Comparison of ENCODE assay signal across 18 mouse cellular contexts in genomic region chr6:7912015-7912414, GRCm38 (mm10).
"Had no signal": no experiment of that assay in that cellular context is flagged by ENCODE, and none has a peak within 500 bp of the region (broad histone marks: within the 10 kb centered on the region; RNA-seq: fewer than 3 reads in every experiment).

No protein-coding gene starts in this region.

- H3K4me1 ChIP-seq: midbrain, embryonic 10.5 days; midbrain, embryonic 12.5 days; neural tube, embryonic 13.5 days had no signal

- DNase-seq: lung, adult 18-20 months; lung, embryonic 14.5 days; lung, postnatal 10 days; lung, postnatal 4 days; midbrain, embryonic 14.5 days; retina, postnatal 1 day; right cerebral cortex, adult 18-20 months; right cerebral cortex, postnatal 25 days; right cerebral cortex, postnatal 4 days; spleen, adult 18-20 months; thymus, adult 2 months; thymus, postnatal 25 days; thymus, postnatal 4 days had no signal

- H3K9me3 ChIP-seq: midbrain, embryonic 10.5 days; midbrain, embryonic 12.5 days; neural tube, embryonic 13.5 days had no signal

- ATAC-seq: midbrain, embryonic 16.5 days had no signal

- H3K9ac ChIP-seq: lung, embryonic 14.5 days; midbrain, embryonic 12.5 days; neural tube, embryonic 13.5 days had no signal

- H3K27ac ChIP-seq: midbrain, embryonic 10.5 days; midbrain, embryonic 12.5 days; neural tube, embryonic 13.5 days had no signal

- H3K27me3 ChIP-seq: midbrain, embryonic 12.5 days; neural tube, embryonic 13.5 days had no signal

- H3K4me3 ChIP-seq: midbrain, embryonic 10.5 days; midbrain, embryonic 12.5 days; myocyte; neural tube, embryonic 13.5 days had no signal

- H3K4me2 ChIP-seq: lung, embryonic 14.5 days; midbrain, embryonic 12.5 days; neural tube, embryonic 13.5 days had no signal

- H3K36me3 ChIP-seq: midbrain, embryonic 10.5 days; midbrain, embryonic 12.5 days; neural tube, embryonic 13.5 days had no signal
